Mouse (Mus musculus) CH12.LX (cell line): ENCODE measurements at regions not wholly inside any gene's neighbourhood (a gene's known extent, or its start where the extent isn't known, plus 50 kb on each side); places are given as distances from the start of the nearest gene placed in this dataset.

Experiments
- DNase-seq: peaks from one replicate; pipeline ENCODE4 v3.0.0-alpha.2; 2013; ENCODE audit errors: extremely low read depth
- H3K27ac ChIP-seq: 2 replicates; pipeline ENCODE4 v1.5.1; 2012; ENCODE audit warnings: low read depth, mild to moderate bottlenecking, control low read depth, moderate library complexity; ENCODE audit not compliant: insufficient read depth
- H3K27me3 ChIP-seq: replicated peaks from 2 replicates; pipeline ENCODE3; 2012; ENCODE audit warnings: inconsistent platforms
- H3K36me3 ChIP-seq, 2 experiments: replicated peaks in 1 of 2; 2 replicates each; pipeline versions ENCODE3 to v1.6.1; 2012; ENCODE audit warnings: inconsistent platforms in 1 of 2, low read length in 1 of 2, mild to moderate bottlenecking in 1 of 2, mixed read lengths in 1 of 2, moderate library complexity in 1 of 2; ENCODE audit not compliant: control insufficient read depth in 1 of 2, insufficient read depth in 1 of 2
- H3K4me1 ChIP-seq, 2 experiments: 2 replicates each; pipeline ENCODE4 v1.6.1; 2012; ENCODE audit warnings: inconsistent platforms in 1 of 2, moderate library complexity in 1 of 2; ENCODE audit not compliant: insufficient read depth in 2 of 2, control insufficient read depth in 1 of 2
- H3K4me2 ChIP-seq: 2 replicates; pipeline ENCODE4 v1.6.1; 2012; ENCODE audit warnings: low read depth, mild to moderate bottlenecking, control low read depth; ENCODE audit not compliant: poor library complexity, insufficient read depth, severe bottlenecking
- H3K4me3 ChIP-seq, 3 experiments: fragments of 150-350 bp in 1 of 3; sonication (generic) in 1 of 3; replicated peaks in 1 of 3; 2 replicates each; pipeline versions ENCODE3 to v1.5.1; 2011 to 2012; ENCODE audit warnings: low read depth in 2 of 3, low read length in 2 of 3, mild to moderate bottlenecking in 2 of 3, moderate library complexity in 2 of 3, control low read depth in 1 of 3, improper control_type of control experiment in 1 of 3, inconsistent platforms in 1 of 3, mixed read lengths in 1 of 3; ENCODE audit not compliant: poor library complexity in 1 of 3
- H3K79me2 ChIP-seq: replicated peaks from 2 replicates; pipeline ENCODE4 v1.6.1; 2012; ENCODE audit warnings: mild to moderate bottlenecking, moderate library complexity; ENCODE audit not compliant: control insufficient read depth, poor library complexity, insufficient read depth, severe bottlenecking; ENCODE audit errors: extremely low read depth
- H3K9ac ChIP-seq: 2 replicates; pipeline ENCODE4 v1.6.1; 2012; ENCODE audit warnings: low read depth, mild to moderate bottlenecking, control low read depth, moderate library complexity; ENCODE audit not compliant: insufficient read depth
- H3K9me3 ChIP-seq: replicated peaks from 2 replicates; pipeline ENCODE3; 2012; ENCODE audit warnings: low read length, inconsistent platforms, mixed read lengths
- BHLHE40 ChIP-seq: IDR thresholded peaks from 2 replicates; pipeline ENCODE4 v1.6.1; 2011; ENCODE audit warnings: mild to moderate bottlenecking, low read depth, low read length, improper control_type of control experiment
- CHD1 ChIP-seq: IDR thresholded peaks from 2 replicates; pipeline ENCODE4 v1.6.1; 2012; ENCODE audit warnings: low read depth, low read length, improper control_type of control experiment, inconsistent platforms
- CTCF ChIP-seq, 2 experiments: IDR thresholded peaks in 1 of 2; conservative IDR thresholded peaks in 1 of 2; 2 replicates each; pipeline ENCODE4 v1.5.1; 2011 to 2012; ENCODE audit warnings: low read depth in 2 of 2, low read length in 2 of 2, improper control_type of control experiment in 1 of 2, inconsistent platforms in 1 of 2, mild to moderate bottlenecking in 1 of 2, moderate library complexity in 1 of 2
- E2F4 ChIP-seq: IDR thresholded peaks from 2 replicates; pipeline ENCODE4 v1.6.1; 2011; ENCODE audit warnings: low read depth, low read length, improper control_type of control experiment; ENCODE audit not compliant: insufficient replicate concordance
- ELF1 ChIP-seq: IDR thresholded peaks from 2 replicates; pipeline ENCODE4 v1.6.1; 2014; ENCODE audit warnings: low read depth, mild to moderate bottlenecking, inconsistent platforms, low read length, improper control_type of control experiment
- EP300 ChIP-seq: IDR thresholded peaks from 2 replicates; pipeline ENCODE4 v1.6.1; 2011; ENCODE audit warnings: low read length, improper control_type of control experiment
- ETS1 ChIP-seq: conservative IDR thresholded peaks from 2 replicates; pipeline ENCODE4 v1.6.1; 2012; ENCODE audit warnings: low read depth, mild to moderate bottlenecking, inconsistent platforms, low read length, improper control_type of control experiment, moderate library complexity
- GABPA ChIP-seq: IDR thresholded peaks from 2 replicates; pipeline ENCODE4 v1.6.1; 2012; ENCODE audit warnings: low read depth, low read length, improper control_type of control experiment, inconsistent platforms; ENCODE audit not compliant: insufficient replicate concordance
- HCFC1 ChIP-seq: IDR thresholded peaks from 2 replicates; pipeline ENCODE4 v1.6.1; 2012; ENCODE audit warnings: low read depth, mild to moderate bottlenecking, inconsistent platforms, low read length, improper control_type of control experiment
- JUN ChIP-seq: IDR thresholded peaks from 2 replicates; pipeline ENCODE4 v1.6.1; 2011; ENCODE audit warnings: low read depth, mild to moderate bottlenecking, low read length, improper control_type of control experiment, moderate library complexity; ENCODE audit not compliant: insufficient read depth
- JUND ChIP-seq: conservative IDR thresholded peaks from 2 replicates; pipeline ENCODE4 v1.6.1; 2011; ENCODE audit warnings: low read depth, low read length, improper control_type of control experiment
- KAT2A ChIP-seq: IDR thresholded peaks from 2 replicates; pipeline ENCODE4 v1.6.1; 2012; ENCODE audit warnings: low read length, improper control_type of control experiment, inconsistent platforms; ENCODE audit not compliant: insufficient replicate concordance
- MAX ChIP-seq: IDR thresholded peaks from 2 replicates; pipeline ENCODE4 v1.6.1; 2011; ENCODE audit warnings: low read length, improper control_type of control experiment
- MAZ ChIP-seq: IDR thresholded peaks from 2 replicates; pipeline ENCODE4 v1.6.1; 2012; ENCODE audit warnings: low read depth, mild to moderate bottlenecking, inconsistent platforms, low read length, improper control_type of control experiment, moderate library complexity
- MEF2A ChIP-seq: IDR thresholded peaks from 2 replicates; pipeline ENCODE4 v1.6.1; 2014; ENCODE audit warnings: low read depth, mild to moderate bottlenecking, inconsistent platforms, low read length, improper control_type of control experiment, borderline replicate concordance
- MXI1 ChIP-seq: IDR thresholded peaks from 2 replicates; pipeline ENCODE4 v1.6.1; 2011; ENCODE audit warnings: mild to moderate bottlenecking, low read depth, low read length, improper control_type of control experiment
- MYC ChIP-seq: IDR thresholded peaks from 2 replicates; pipeline ENCODE4 v1.6.1; 2011; ENCODE audit warnings: low read depth, mild to moderate bottlenecking, improper control_type of control experiment, low read length
- NELFE ChIP-seq: IDR thresholded peaks from 2 replicates; pipeline ENCODE4 v1.6.1; 2011; ENCODE audit warnings: low read depth, low read length, improper control_type of control experiment
- NRF1 ChIP-seq: IDR thresholded peaks from 2 replicates; pipeline ENCODE4 v1.6.1; 2014; ENCODE audit warnings: low read depth, mild to moderate bottlenecking, inconsistent platforms, low read length, improper control_type of control experiment, moderate library complexity
- PAX5 ChIP-seq: IDR thresholded peaks from 2 replicates; pipeline ENCODE4 v1.6.1; 2012; ENCODE audit warnings: low read length, inconsistent platforms, mixed read lengths
- POLR2AphosphoS2 ChIP-seq: IDR thresholded peaks from 2 replicates; pipeline ENCODE4 v1.6.1; 2011; ENCODE audit warnings: low read depth, low read length, improper control_type of control experiment
- SMC3 ChIP-seq: IDR thresholded peaks from 2 replicates; pipeline ENCODE4 v1.6.1; 2011; ENCODE audit warnings: low read depth, low read length, improper control_type of control experiment
- TBP ChIP-seq: conservative IDR thresholded peaks from 2 replicates; pipeline ENCODE4 v1.6.1; 2011; ENCODE audit warnings: low read depth, low read length, improper control_type of control experiment
- USF1 ChIP-seq: IDR thresholded peaks from 2 replicates; pipeline ENCODE4 v1.6.1; 2014; ENCODE audit warnings: low read depth, mild to moderate bottlenecking, inconsistent platforms, low read length, improper control_type of control experiment
- ZKSCAN1 ChIP-seq: IDR thresholded peaks from 2 replicates; pipeline ENCODE4 v1.6.1; 2012; ENCODE audit warnings: low read depth, inconsistent platforms, low read length, improper control_type of control experiment, borderline replicate concordance
- ZNF384 ChIP-seq: IDR thresholded peaks from 2 replicates; pipeline ENCODE4 v1.6.1; 2012; ENCODE audit warnings: low read depth, low read length, improper control_type of control experiment, inconsistent platforms
- dilution Hi-C: fragments of 300-500 bp; cut with MboI; formaldehyde crosslinking; loops from 2 replicates; pipeline ENCODE4 v1.14.3; 2020; ENCODE audit warnings: low sequenced_read_pairs; ENCODE audit not compliant: extremely low pct_unique_long_range_greater_than_20kb, extremely low pct_ligation_motif_present
- in situ Hi-C: fragments of 300-500 bp; cut with MboI; formaldehyde crosslinking; loops from 3 replicates; pipeline ENCODE4 v1.14.3; 2019; ENCODE audit warnings: low sequenced_read_pairs, low pct_ligation_motif_present, low pct_unique_long_range_greater_than_20kb, mixed read lengths

GRCm38 (mm10) chr12:29391756-29392155 is 136.4 kb upstream of the Myt1l start:
- Histone ChIP-seq H3K9me3 (no peaks in the 10 kb centered on the region), H3K36me3 (no peaks in the 10 kb centered on the region), H3K4me3 (no peak overlapping the region), H3K79me2 (no peaks in the 10 kb centered on the region), H3K9ac (no peak overlapping the region), H3K27me3 (no peaks in the 10 kb centered on the region), H3K4me2 (no peak overlapping the region), H3K27ac (no peak overlapping the region), H3K4me1 (no peaks in the 10 kb centered on the region; a peak in 2 of 4 replicates)
- no peak for DNase-seq
- in situ Hi-C loops: no loop called here
- dilution Hi-C loops: no loop called here
- TF ChIP-seq USF1: no peak
- no peak for TF ChIP-seq ETS1
- TF ChIP-seq MEF2A: no peak
- no peak for TF ChIP-seq CTCF (conservative IDR thresholded peaks at IDR 0.05 in 1 of 2, IDR thresholded peaks at IDR 0.05 in 1 of 2; ENCODE audit: low read depth in 2 of 2, low read length in 2 of 2)
- no peak for TF ChIP-seq MAX
- no peak for TF ChIP-seq NELFE
- TF ChIP-seq ELF1: no peak
- no peak for TF ChIP-seq MXI1
- no peak for TF ChIP-seq NRF1
- TF ChIP-seq MAZ: no peak
- TF ChIP-seq TBP: no peak
- no peak for TF ChIP-seq MYC
- TF ChIP-seq HCFC1: no peak
- TF ChIP-seq POLR2AphosphoS2: no peak
- no peak for TF ChIP-seq JUND
- no peak for TF ChIP-seq SMC3

GRCm38 (mm10) chr12:29394271-29394670 is 133.9 kb upstream of the Myt1l start:
- no peaks in the 10 kb centered on the region for H3K79me2 ChIP-seq
- in situ Hi-C loops (no loop called here), dilution Hi-C loops (no loop called here)
- H3K4me3 ChIP-seq: no peak overlapping the region
- DNase-seq: no peak
- no peak overlapping the region for H3K9ac ChIP-seq
- H3K9me3 ChIP-seq: no peaks in the 10 kb centered on the region
- TF ChIP-seq JUN (no peak), KAT2A (no peak), HCFC1 (no peak), MAX (no peak), USF1 (no peak), BHLHE40 (no peak), CTCF (conservative IDR thresholded peaks at IDR 0.05 in 1 of 2, IDR thresholded peaks at IDR 0.05 in 1 of 2; ENCODE audit: low read depth in 2 of 2, low read length in 2 of 2) (no peak), E2F4 (no peak), MAZ (no peak), MYC (no peak), ZKSCAN1 (no peak), TBP (no peak), POLR2AphosphoS2 (no peak), ZNF384 (no peak), CHD1 (no peak), MXI1 (no peak), GABPA (no peak), PAX5 (no peak), EP300 (no peak)
- no peaks in the 10 kb centered on the region; a peak in 2 of 4 replicates for H3K4me1 ChIP-seq
- H3K27me3 ChIP-seq: no peaks in the 10 kb centered on the region
- no peaks in the 10 kb centered on the region for H3K36me3 ChIP-seq
- no peak overlapping the region for H3K4me2 ChIP-seq
- H3K27ac ChIP-seq: no peak overlapping the region
